Mouse (Mus musculus) MN1 (cell line): ENCODE results near the gene Dap.

Source experiments
- DNase-seq: peaks from one replicate; pipeline ENCODE4 v3.0.0-alpha.2; 2016; ENCODE audit warnings: low spot score

The Dap gene

DNA sequence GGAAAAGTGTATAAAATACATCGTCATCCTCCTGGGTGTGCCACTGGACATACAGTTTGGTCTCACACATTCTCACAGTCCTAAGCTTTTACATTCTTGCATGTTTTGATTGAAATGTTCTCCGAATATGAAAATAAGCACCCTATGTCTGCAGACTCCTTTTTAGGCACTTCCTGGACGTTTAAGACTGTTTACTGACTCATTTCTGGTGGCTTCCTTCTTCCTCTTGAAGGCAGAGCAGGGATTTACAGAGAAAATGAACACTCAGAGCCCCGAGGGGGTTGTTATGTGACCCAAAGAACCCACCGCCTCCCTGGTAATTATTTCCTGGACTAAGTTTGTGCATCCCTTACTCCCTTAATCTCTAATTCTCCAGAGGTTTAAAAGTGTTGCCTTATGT is 13.8 kb downstream of the Dap start:
- DNase-seq = no peak

- DNase-seq = no peak
These were observed 14.5 kb downstream of the Dap start for GRCm38 (mm10) chr15:31238611-31239010.

GRCm38 (mm10) chr15:31239713-31240112 is 15.6 kb downstream of the Dap start:
- no peak for DNase-seq

- no peak for DNase-seq
These were observed 16.1 kb downstream of the Dap start for GRCm38 (mm10) chr15:31240181-31240580.

DNA sequence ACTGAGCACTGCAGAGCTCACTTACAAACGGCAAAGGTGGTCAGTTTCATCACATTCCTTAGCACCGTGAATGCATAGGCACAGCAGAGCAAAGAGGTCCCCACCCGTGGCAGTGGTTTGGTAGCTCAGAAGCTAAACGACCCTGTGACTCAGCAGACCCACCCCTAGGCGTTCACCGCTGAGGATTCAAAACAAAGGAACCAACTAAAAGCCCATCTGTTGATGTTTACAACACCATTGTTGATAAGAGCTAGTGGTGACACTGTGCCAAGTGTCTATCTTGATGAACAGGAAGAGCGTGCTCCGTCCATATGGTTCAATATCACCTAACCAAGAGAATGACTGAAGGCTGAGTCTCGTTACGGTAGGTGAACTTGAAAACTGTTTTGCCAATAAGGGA is 19.1 kb downstream of the Dap start:
- DNase-seq = no peak

GRCm38 (mm10) chr15:31244696-31245445 is 20.8 kb downstream of the Dap start:
- DNase-seq = no peak

DNA sequence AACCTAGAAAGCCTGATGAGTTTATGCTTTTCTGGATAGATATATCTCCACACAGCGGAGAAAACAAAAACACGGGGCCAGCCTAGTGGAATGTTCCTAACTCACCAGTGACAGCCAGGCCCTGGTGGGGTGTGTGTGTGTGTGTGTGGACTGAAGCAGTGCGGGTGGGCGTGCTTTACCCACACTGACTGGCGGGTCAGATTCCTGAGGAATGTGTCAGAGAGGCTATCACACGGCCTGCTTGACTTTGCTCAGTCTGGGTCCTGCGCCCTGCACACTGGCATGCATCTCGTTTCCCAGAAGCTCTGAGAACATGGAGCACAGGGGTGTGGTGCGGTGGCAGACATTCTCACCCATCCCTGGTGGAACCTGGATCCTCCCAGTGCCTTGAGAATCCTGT is 21.8 kb downstream of the Dap start:
- DNase-seq = no peak

DNA sequence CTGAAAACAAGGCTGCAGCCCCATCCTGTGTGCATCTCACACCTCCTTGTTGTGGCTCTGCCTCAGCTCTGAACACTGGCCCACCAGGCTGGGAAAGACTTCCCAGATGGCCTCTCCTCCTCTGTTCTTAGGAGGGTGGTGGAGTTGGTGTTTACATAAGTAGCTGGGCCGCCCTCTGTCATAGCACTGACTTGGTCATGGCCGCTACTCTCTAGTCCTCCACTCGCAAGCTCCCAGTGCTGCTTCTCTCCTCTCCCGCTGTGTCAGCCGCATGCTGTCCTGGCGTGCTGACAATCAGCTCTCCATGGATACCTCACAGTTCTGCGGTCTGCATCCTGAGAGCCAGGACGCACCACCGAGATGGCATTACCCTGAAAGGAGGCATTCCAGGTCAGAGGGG is 22.9 kb downstream of the Dap start:
- no peak for DNase-seq

- DNase-seq = no peak
These were observed 24.8 kb downstream of the Dap start for GRCm38 (mm10) chr15:31248882-31249281.

DNA sequence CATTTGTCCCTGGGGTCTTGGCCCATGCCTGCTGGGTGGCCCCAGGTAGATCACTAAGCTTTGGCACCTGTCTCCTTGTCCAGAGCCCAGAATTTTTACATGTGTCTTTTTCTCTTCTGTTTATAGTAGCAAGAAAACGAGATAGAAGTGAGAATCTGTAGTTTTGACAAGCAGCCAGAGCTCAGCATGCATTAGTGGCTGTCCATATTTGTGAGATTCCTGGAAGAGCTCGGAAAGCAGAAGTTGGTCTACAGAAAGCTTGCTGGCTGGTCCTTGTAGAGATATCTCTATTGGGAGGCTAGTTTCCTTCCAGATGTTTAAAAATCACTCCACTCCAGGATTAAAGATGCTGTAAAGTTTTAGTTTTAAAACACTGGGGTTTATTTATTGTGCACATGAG is 25.9 kb downstream of the Dap start:
- DNase-seq = no peak

GRCm38 (mm10) chr15:31250676-31251075 is 26.6 kb downstream of the Dap start:
- DNase-seq = no peak

- DNase-seq = no peak
These were observed 27.1 kb downstream of the Dap start for GRCm38 (mm10) chr15:31251189-31251588.

DNA sequence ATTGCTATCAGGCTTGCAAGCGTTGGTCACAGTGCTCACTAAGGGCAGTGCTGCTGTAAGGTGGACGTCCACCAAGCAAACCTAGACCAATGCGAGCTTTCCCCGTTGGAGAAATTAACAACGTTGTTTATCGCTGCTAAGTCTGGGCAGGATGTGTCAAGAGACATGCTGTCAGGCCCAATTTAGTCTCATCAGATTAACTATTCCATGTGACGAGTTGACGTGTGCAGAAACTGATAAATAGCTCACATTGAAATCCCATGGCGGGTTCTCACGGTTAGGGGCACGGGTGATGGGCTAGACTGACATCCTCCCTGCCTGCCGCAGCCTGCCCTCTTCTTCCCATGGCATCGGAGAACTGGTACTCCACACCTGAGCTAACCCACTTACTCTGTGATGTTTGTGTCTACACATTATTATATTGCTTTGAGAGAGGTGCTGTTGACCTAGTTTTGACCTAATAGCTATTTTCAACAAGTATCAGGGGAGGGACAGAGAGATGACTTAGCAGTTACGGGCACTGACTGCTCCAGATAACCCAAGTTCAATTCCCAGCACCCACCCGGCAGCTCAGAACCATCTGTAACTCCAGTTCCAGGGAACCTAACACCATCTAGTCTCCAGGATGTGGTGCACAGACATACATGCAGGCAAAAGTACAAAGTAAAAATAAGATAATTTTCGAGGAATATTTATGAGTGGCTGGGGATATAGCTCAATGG is 28.6 kb downstream of the Dap start:
- no peak for DNase-seq

DNA sequence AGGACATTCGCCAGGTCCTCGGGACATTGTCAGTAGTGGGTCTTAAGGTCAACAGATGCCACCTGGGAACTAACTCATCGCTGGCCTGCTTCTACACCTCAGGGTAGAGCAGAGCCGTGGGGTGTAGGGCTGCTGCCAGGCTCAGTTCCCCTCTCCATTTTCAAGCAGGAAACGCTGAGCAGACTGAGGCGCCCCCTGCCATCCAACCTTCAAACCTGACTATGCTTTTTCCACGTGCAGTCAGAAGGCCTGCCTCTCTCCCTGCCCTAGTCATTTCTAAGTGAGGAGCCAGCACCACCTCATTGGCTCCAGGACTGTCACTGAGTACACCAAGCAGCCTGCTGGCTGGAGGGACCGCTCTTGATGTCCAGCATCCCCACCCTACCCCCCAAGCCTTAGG is 29.3 kb downstream of the Dap start:
- DNase-seq = no peak

GRCm38 (mm10) chr15:31253963-31254362 is 29.8 kb downstream of the Dap start:
- no peak for DNase-seq

GRCm38 (mm10) chr15:31254939-31255535 is 30.9 kb downstream of the Dap start:
- no peak for DNase-seq

DNA sequence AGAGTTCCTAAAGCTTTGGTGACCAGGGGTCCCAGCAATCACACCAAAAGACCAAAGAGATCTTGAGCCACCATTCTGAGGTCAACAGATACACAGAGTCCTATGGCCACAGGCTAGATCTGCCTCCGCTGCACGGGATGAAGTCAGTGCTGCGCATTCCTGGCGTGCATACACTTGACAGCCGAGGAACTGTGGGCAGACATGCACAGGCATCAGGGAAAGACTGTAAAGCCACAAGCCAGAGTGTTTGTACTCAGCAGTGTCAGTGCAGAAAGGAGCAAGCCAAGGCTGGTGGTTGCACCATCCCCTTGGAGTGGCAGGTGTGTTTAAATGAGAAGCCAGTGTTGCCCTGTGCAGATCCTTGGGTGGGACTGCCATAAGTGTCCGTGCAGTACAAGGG is 31.6 kb downstream of the Dap start:
- DNase-seq = no peak

- DNase-seq = no peak
These were observed 33.2 kb downstream of the Dap start for GRCm38 (mm10) chr15:31257329-31257728.

DNA sequence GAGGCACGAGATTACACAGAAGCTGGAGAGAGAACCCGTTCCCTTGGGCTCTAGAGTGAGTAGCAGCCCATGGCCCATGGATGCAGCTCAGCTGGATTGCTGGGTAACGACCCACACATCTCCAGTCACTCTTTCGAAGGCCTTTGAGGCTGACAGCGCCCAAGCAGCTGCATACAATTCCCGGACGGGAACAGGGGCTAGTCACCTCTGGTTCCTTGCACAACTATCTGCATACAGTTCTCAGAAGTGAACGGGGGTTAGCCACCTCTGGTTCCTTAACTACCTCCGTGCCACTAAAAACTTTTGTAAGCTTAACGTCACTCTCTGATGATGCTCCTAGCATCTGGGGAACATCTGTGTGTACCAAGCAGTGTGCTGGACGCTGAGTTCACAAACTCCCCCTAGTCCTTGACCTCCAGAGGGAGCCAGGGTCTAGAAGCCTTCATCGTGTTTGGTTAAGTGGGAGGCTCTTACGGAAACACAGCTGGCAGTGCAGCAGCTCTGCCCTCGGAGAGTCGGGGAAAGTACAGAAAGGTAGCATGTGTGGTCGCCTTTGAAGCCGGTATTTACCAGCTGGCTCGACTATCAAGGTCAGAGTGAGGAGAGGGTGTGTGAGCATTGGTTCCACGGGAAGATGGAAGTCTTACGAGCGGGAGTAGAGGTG is 34.0 kb downstream of the Dap start:
- no peak for DNase-seq

DNA sequence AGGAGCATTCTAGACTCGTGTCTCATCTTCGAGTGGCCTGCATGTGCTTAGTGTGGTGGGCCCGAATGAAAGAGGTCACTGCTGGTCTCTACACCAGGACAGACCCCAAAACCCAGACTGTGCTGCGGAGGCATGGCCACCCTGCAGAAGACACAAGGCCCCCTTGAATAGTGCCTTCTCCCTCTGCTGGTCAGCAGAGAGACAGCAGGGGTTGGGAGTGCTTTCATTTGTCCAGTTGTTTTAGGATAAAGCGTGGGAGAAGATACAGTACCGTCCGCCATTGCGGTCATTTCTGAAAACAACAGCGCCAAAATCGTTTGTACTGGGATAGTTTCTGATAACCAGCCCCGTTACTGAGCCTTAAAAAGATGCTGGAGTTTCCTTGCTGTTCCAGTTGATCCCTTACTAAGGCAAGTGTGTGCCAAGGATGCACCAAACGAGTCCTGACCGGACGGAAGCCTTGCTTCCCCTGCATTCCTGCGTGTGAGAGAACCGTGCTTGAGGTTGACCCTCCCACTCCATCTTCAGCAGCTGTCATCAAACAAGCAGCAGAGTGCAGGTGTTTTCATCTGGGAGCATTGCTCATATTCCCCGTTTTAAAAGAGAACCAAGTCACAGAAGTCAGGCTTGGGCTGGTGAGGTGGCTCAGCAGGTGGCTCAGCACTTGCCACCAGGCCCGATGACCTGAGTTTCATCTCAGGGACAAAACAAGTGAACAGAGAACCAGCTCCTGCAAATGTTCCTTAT is 34.8 kb downstream of the Dap start:
- no peak for DNase-seq

DNA sequence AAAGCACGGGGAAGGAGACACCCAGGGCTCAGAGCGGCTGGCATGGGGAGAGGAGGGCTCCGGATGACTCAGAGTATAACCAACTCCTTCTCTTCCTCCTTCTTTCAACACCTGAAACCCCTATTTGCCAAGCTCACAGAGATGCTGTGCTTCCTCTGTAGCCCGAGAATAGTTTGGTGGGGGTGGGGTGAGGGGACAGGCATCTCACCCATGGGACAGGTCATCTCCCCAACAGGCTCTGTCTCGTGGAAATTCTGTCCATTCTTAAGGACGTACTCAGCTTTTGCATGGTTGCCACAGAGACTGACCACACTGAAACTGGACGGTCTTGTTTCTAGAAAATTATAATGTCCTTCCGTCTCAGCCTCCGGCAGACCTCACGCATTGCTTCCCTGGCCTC is 37.0 kb downstream of the Dap start:
- no peak for DNase-seq

- DNase-seq = no peak
These were observed 38.2 kb downstream of the Dap start for GRCm38 (mm10) chr15:31262361-31262760.
